Mouse (Mus musculus): ENCODE measurements at regions not wholly inside any gene's neighbourhood (a gene's known extent, or its start where the extent isn't known, plus 50 kb on each side); places are given as distances from the start of the nearest gene placed in this dataset.
A peak's percentile ranks its signal among the peaks of the same experiment; 100 is the strongest.

GRCm38 (mm10) chr13:99847531-99847930 is 53.4 kb downstream of the Cartpt start:
- Histone ChIP-seq H3K9ac (replicated peaks; ENCODE audit: low read length) (no peak overlapping the region), H3K36me3 (ENCODE audit: insufficient read depth, low read length) (no peaks in the 10 kb centered on the region), H3K4me2 (ENCODE audit: low read depth, low read length) (no peak overlapping the region), H3K27me3 (ENCODE audit: insufficient read depth, low read length) (no peaks in the 10 kb centered on the region), H3K27ac (no peak overlapping the region), H3K4me3 (ENCODE audit: low read length) (no peak overlapping the region), H3K4me1 (ENCODE audit: insufficient read depth, low read length) (no peaks in the 10 kb centered on the region), H3K9me3 (ENCODE audit: low read length) (no peaks in the 10 kb centered on the region)
- no peak for TF ChIP-seq CTCF (IDR thresholded peaks at IDR 0.05; ENCODE audit: low read depth)
- DNase-seq (ENCODE audit: low spot score) (no peak), ATAC-seq (no peak)
- 74% methylated on average over 13 of the region's 13 CpGs for WGBS

DNA sequence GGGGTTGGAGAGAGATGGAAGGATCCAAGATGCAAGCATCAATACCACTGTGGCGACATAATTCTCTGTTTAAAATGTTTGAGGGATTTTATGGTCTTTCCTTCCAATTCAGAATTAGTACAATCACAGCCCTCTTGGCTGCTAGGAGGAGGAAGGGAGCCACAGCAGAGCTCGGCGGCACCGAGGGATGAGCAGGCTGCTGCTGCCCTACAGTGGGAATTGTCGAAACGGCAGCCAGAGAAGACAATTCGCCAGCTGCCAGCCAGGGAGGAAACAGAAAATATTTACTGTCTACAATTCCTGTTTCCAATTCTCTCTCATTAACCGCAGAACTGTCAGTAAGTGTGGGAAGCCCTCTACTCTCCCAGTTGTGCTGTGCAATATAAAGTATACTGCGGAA is 58.3 kb downstream of the Cartpt start:
- H3K27ac ChIP-seq: no peak overlapping the region
- no peak overlapping the region for H3K4me3 ChIP-seq (ENCODE audit: low read length)
- H3K27me3 ChIP-seq (ENCODE audit: insufficient read depth, low read length): no peaks in the 10 kb centered on the region
- H3K9me3 ChIP-seq (ENCODE audit: low read length): no peaks in the 10 kb centered on the region
- TF ChIP-seq CTCF (IDR thresholded peaks at IDR 0.05; ENCODE audit: low read depth): peak; percentile 89
- no peaks in the 10 kb centered on the region for H3K4me1 ChIP-seq (ENCODE audit: insufficient read depth, low read length)
- no peaks in the 10 kb centered on the region for H3K36me3 ChIP-seq (ENCODE audit: insufficient read depth, low read length)
- no peak overlapping the region for H3K4me2 ChIP-seq (ENCODE audit: low read depth, low read length)
- 28% methylated on average over 9 of the region's 9 CpGs for WGBS
- no peak overlapping the region for H3K9ac ChIP-seq (replicated peaks; ENCODE audit: low read length)
- peak; percentile 88 for DNase-seq (ENCODE audit: low spot score)
- ATAC-seq: peak; percentile 78

- no peaks in the 10 kb centered on the region for H3K9me3 ChIP-seq (ENCODE audit: low read length)
- no peaks in the 10 kb centered on the region for H3K4me1 ChIP-seq (ENCODE audit: insufficient read depth, low read length)
- H3K36me3 ChIP-seq (ENCODE audit: insufficient read depth, low read length): no peaks in the 10 kb centered on the region
- H3K27ac ChIP-seq: no peak overlapping the region
- TF ChIP-seq CTCF (IDR thresholded peaks at IDR 0.05; ENCODE audit: low read depth): no peak
- H3K9ac ChIP-seq (replicated peaks; ENCODE audit: low read length): no peak overlapping the region
- ATAC-seq (no peak), DNase-seq (ENCODE audit: low spot score) (peak; percentile 22)
- 34% methylated on average over 9 of the region's 9 CpGs for WGBS
- no peak overlapping the region for H3K4me3 ChIP-seq (ENCODE audit: low read length)
- no peaks in the 10 kb centered on the region for H3K27me3 ChIP-seq (ENCODE audit: insufficient read depth, low read length)
- H3K4me2 ChIP-seq (ENCODE audit: low read depth, low read length): no peak overlapping the region
Observed at GRCm38 (mm10) chr13:99839446-99839845, 61.4 kb downstream of the Cartpt start.

- H3K4me2 ChIP-seq (ENCODE audit: low read depth, low read length): peak overlapping the region; percentile 17; the same call in 1 of the 2 replicates
- no peaks in the 10 kb centered on the region for H3K9me3 ChIP-seq (ENCODE audit: low read length)
- H3K9ac ChIP-seq (replicated peaks; ENCODE audit: low read length): 0 out of 2 replicates have a peak overlapping the region, but pooled peaks have one; percentile 13
- no peak overlapping the region for H3K27ac ChIP-seq
- peak; percentile 88 for ATAC-seq
- H3K36me3 ChIP-seq (ENCODE audit: insufficient read depth, low read length): no peaks in the 10 kb centered on the region
- 25% methylated on average over 11 of the region's 11 CpGs for WGBS
- peak; percentile 96 for DNase-seq (ENCODE audit: low spot score)
- no peaks in the 10 kb centered on the region for H3K27me3 ChIP-seq (ENCODE audit: insufficient read depth, low read length)
- TF ChIP-seq CTCF (IDR thresholded peaks at IDR 0.05; ENCODE audit: low read depth): peak; percentile 94
- no peak overlapping the region for H3K4me3 ChIP-seq (ENCODE audit: low read length)
- H3K4me1 ChIP-seq (ENCODE audit: insufficient read depth, low read length): no peaks in the 10 kb centered on the region
Observed at GRCm38 (mm10) chr13:99837772-99838425, 63.0 kb downstream of the Cartpt start.

GRCm38 (mm10) chr13:99837180-99837579 is 63.7 kb downstream of the Cartpt start:
- peak; percentile 15 for DNase-seq (ENCODE audit: low spot score)
- Histone ChIP-seq H3K4me2 (ENCODE audit: low read depth, low read length) (0 out of 2 replicates have a peak overlapping the region, but pooled peaks have one; percentile 17), H3K27ac (no peak overlapping the region; the same call in 1 of the 2 replicates), H3K27me3 (ENCODE audit: insufficient read depth, low read length) (no peaks in the 10 kb centered on the region), H3K9ac (replicated peaks; ENCODE audit: low read length) (0 out of 2 replicates have a peak overlapping the region, but pooled peaks have one; percentile 13), H3K9me3 (ENCODE audit: low read length) (no peaks in the 10 kb centered on the region), H3K4me1 (ENCODE audit: insufficient read depth, low read length) (no peaks in the 10 kb centered on the region), H3K4me3 (ENCODE audit: low read length) (no peak overlapping the region), H3K36me3 (ENCODE audit: insufficient read depth, low read length) (no peaks in the 10 kb centered on the region)
- TF ChIP-seq CTCF (IDR thresholded peaks at IDR 0.05; ENCODE audit: low read depth): no peak
- 30% methylated on average over 6 of the region's 6 CpGs for WGBS
- ATAC-seq: peak; percentile 46; the same call in 1 of the 2 replicates

GRCm38 (mm10) chr13:99836586-99836985 is 64.3 kb downstream of the Cartpt start:
- DNase-seq (ENCODE audit: low spot score): peak; percentile 12
- Histone ChIP-seq H3K4me1 (ENCODE audit: insufficient read depth, low read length) (no peaks in the 10 kb centered on the region), H3K4me3 (ENCODE audit: low read length) (no peak overlapping the region), H3K4me2 (ENCODE audit: low read depth, low read length) (no peak overlapping the region), H3K36me3 (ENCODE audit: insufficient read depth, low read length) (no peaks in the 10 kb centered on the region), H3K27ac (no peak overlapping the region), H3K9me3 (ENCODE audit: low read length) (no peaks in the 10 kb centered on the region), H3K27me3 (ENCODE audit: insufficient read depth, low read length) (no peaks in the 10 kb centered on the region), H3K9ac (replicated peaks; ENCODE audit: low read length) (no peak overlapping the region)
- 77% methylated on average over 5 of the region's 5 CpGs for WGBS
- TF ChIP-seq CTCF (IDR thresholded peaks at IDR 0.05; ENCODE audit: low read depth): no peak
- no peak for ATAC-seq

DNA sequence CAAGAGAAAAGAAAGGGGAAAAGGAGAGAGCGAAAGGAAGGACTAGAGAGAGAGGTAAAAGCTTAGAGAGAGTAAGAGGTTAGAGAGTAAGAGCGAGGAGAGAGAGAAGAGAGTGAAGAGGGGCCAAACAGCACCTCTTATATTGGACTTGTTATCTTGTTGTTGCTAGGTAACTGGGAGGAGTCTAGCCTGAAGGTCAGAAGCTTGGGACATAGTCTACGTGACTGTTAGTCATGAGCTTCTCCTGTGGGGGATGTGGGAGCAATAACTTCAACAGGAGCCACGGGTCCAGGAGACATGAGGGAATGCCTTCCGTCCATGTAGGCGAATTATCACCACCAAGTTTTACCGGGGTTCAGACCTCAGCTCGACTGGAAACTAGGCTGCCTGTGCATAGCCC is 65.4 kb downstream of the Cartpt start:
- Histone ChIP-seq H3K4me2 (ENCODE audit: low read depth, low read length) (no peak overlapping the region), H3K4me3 (ENCODE audit: low read length) (no peak overlapping the region), H3K9ac (replicated peaks; ENCODE audit: low read length) (no peak overlapping the region), H3K9me3 (ENCODE audit: low read length) (no peaks in the 10 kb centered on the region), H3K36me3 (ENCODE audit: insufficient read depth, low read length) (no peaks in the 10 kb centered on the region), H3K4me1 (ENCODE audit: insufficient read depth, low read length) (no peaks in the 10 kb centered on the region), H3K27ac (no peak overlapping the region), H3K27me3 (ENCODE audit: insufficient read depth, low read length) (no peaks in the 10 kb centered on the region)
- ATAC-seq (no peak), DNase-seq (ENCODE audit: low spot score) (no peak)
- WGBS: 89% methylated on average over 8 of the region's 8 CpGs
- TF ChIP-seq CTCF (IDR thresholded peaks at IDR 0.05; ENCODE audit: low read depth): no peak

Data from hindbrain, postnatal 0 days (tissue).